Mouse (Mus musculus): ENCODE data around the gene Paxbp1.
"Not testable (repeated sequence)": the region's sequence is repeated elsewhere in the genome, so short reads cannot be mapped to it uniquely, and the experiment has no call there.

Paxbp1 gene

DNA sequence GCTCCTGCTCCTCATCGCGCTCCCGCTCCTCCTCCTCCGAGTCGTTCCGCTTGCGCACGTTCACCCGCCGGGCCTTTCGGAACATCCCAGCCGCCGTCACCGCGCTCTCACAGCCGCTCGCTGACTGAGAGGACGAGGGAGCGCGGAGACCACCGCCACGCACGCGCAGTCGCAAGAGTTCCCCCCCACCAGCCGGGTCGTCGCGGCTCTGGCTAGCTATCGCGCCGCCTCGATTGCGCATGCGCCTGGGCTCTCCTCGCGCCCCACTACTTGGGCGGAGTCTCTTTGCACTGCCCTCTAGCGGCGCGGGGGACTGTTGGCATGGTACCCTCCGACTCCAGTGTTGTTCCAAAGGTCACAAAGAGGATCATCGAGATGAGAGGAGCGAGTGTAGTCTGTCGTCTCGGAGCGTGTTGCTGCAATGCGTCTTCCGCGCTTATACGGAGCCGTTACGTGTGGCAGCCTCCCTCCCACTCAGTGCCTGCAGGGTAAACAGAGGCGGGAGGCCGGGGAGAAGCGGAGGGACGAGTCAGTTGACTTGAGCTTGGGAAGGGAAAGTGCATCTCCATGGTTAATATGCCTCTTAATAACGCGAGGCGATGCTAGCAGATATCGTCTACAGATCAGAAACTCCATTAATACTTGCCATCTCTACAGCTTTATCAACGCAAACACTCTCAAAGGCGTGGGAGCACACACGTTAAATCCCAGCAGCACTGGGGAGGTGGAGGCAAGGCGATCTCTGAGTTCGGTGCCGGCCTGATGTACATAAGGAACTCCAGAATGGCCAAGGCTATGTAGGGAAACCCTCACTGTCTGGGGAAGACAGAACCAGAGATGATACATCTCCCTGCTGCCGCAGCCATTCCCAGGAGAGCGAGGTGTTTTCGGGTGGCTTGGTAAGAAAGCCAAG, at the start of gene Paxbp1:
TSS of gene Paxbp1 (minus strand) at position 274 of the 913 bp plus-strand sequence.
- DNase-seq (ENCODE audit: low read depth, low spot score), result peak; percentile 98

- no peak for DNase-seq (ENCODE audit: low read depth, low spot score)
Observed at GRCm38 (mm10) chr16:91086642-91087306, 42.4 kb upstream of the Paxbp1 start.

DNA sequence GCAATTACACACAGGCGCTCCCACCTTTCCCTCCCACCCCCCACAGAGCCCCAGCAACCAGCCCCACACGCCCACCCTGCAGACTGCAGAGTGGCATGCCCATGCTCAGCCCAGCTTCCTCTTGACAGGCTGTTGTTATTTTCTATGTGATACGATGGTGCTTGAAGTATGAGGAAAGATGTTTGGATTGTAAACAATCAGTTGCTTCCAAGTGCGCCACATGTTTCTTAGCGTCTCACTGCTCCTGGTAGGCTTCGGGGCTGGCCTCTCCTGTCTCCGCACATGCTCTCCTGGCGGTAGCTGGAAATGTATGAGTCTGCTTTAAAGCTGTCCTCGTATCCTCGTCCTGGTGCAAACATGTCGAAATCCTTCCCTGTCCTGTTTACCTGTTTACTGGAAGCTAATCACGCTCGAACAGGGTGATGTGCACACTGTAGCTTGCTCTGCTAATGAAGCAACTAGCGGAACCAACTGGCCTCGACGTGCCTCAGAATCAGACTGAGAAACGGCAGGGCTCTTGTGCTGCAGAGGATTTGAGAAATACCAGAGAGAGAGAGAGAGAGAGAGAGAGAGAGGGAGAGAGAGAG, 41.0 kb upstream of the Paxbp1 start:
- no peak for DNase-seq (ENCODE audit: low read depth, low spot score)

- DNase-seq (ENCODE audit: low read depth, low spot score), result no peak
Observed at GRCm38 (mm10) chr16:91084307-91085238, 40.2 kb upstream of the Paxbp1 start.

- DNase-seq (ENCODE audit: low read depth, low spot score), result no peak
Observed at GRCm38 (mm10) chr16:91083002-91083646, 38.8 kb upstream of the Paxbp1 start.

- peak; percentile 80 for DNase-seq (ENCODE audit: low read depth, low spot score)
Observed at GRCm38 (mm10) chr16:91081508-91081907, 37.2 kb upstream of the Paxbp1 start.

- peak; percentile 64 for DNase-seq (ENCODE audit: low read depth, low spot score)
Observed at GRCm38 (mm10) chr16:91076180-91076579, 31.8 kb upstream of the Paxbp1 start.

GRCm38 (mm10) chr16:91075423-91075822, 31.1 kb upstream of the Paxbp1 start:
- DNase-seq (ENCODE audit: low read depth, low spot score), result not testable (repeated sequence)

DNA sequence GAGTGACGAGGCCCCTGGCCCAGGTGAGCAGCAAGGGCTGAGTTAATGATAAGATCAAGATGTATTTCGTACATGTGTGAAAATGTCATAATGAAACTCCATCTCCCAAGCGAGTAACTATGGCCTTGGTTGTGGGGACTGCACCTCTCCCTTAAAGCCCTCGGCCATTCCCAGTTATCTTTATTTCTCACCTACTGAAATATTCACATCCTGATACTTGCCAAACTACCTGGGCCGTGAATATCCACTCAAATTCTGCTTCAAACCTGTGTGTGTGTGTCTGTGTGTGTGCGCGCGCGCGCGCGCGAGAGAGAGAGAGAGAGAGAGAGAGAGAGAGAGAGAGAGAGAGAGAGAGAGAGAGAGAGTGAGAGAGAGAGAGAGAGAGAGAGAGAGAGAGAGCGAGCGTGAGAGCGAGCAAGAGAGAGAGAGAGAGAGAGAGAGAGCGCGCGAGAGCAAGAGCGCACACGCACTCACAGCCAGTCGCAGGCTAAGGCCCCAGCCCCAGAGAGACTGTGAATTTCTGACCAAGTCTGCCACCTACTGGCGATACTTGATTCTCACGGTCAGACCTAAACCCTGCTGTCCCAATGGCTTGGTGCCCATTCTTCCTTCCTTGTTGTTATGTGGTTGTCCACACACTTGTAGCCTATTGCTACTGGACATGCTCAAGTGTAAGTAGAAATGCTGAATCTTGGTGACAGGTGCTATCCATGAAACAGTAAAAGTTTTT, 29.0 kb upstream of the Paxbp1 start:
- DNase-seq (ENCODE audit: low read depth, low spot score), result peak; percentile 89

GRCm38 (mm10) chr16:91072256-91072655, 27.9 kb upstream of the Paxbp1 start:
- no peak for DNase-seq (ENCODE audit: low read depth, low spot score)

DNA sequence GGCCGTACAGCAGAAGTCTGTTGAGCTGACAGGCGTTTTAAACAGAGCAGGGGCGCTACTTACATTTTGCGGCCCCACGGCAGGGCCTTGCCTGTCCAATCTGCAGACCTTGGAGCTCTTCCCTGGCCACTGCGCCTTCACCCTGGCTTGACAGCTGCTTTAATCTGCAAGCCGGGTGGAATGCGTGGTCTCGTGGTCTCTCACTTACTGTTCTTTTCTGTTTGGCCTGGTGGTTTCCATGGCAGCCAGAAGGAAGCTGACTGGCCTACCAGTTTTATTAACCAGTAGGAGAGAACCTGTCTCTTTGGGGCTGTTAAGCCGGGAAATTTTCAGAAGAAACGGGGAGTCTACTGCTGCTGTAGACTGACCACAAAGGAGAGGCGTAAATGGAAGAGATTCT, 24.6 kb upstream of the Paxbp1 start:
- no peak for DNase-seq (ENCODE audit: low read depth, low spot score)

- DNase-seq (ENCODE audit: low read depth, low spot score), result no peak
Observed at GRCm38 (mm10) chr16:91067122-91067521, 22.8 kb upstream of the Paxbp1 start.

DNA sequence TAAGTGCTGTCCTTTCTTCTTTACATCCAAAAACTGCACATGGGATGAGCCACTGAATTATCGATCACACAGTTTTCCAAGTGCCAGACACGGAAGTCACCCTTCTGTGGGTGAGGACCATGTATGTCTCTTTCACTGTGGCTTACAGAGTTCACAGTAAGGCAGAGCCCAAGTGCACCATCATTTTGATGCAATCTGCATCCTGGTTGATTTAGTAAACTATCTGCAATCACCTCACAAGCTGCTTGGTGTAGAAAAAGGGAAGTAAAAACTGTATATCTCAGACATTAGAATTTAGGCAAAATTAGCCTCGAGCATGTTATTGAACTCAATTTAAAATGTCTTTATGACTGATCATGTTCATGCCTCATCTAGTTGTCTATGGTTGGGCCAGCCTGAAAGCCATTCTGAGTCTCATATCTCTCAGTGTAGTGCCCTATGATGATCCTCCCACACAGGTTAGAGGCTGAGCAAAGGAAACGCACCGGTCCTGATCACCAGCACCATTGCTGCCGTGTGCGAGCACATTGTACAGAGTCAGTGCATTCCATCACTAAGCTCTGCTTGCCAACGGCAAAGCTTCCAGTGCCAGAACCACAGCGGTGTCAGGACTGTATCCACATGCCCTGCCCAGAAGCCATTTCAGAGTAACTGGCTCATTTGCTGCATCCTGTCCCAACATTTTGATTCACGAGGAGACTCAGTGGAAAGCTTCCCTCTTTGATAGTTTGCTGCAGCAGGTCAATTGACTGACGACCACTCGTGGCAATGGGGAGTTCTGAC, 20.4 kb upstream of the Paxbp1 start:
- peak; percentile 40 for DNase-seq (ENCODE audit: low read depth, low spot score)

GRCm38 (mm10) chr16:91063786-91064185, 19.4 kb upstream of the Paxbp1 start:
- peak; percentile 82 for DNase-seq (ENCODE audit: low read depth, low spot score)

DNA sequence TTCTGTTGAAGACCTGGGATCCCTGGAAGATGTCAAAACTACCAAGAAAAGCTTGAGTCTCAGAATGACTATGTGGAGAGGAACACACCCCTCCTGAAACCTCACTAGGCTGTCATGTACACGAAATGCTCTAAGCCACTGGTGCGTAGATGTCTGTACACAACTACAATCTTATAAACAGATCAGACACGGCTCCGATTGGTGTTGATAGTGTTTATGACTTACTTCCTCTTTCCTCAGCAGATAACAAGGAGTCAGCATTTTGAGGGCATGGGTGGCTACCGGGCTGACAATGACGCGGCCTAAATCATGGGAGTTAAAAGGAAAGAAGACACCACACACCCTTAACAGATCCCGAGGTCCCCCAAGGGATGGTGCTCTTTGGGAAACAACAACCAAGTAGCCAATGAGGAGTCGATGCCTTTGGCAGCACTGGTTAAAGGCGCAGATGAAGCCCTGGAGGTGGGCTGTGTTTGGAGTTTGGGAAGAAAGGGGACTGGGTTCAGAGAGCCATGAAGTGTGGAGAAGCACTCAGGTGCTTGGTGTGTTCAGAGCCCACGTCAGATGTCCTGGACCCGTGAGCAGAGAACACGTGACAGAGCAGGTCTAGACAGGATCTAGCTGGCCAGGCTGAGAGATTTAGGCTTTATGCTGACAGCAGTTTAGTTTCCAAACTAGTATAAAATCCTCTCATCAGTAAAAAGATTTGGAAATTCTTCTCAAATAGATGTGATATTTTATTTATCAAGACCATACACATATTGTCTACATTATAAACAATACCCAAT, 17.4 kb upstream of the Paxbp1 start:
- DNase-seq (ENCODE audit: low read depth, low spot score), result peak; percentile 87

- peak; percentile 26 for DNase-seq (ENCODE audit: low read depth, low spot score)
Observed at GRCm38 (mm10) chr16:91057741-91058140, 13.4 kb upstream of the Paxbp1 start.

- DNase-seq (ENCODE audit: low read depth, low spot score), result peak; percentile 72
Observed at GRCm38 (mm10) chr16:91057261-91057660, 12.9 kb upstream of the Paxbp1 start.

DNA sequence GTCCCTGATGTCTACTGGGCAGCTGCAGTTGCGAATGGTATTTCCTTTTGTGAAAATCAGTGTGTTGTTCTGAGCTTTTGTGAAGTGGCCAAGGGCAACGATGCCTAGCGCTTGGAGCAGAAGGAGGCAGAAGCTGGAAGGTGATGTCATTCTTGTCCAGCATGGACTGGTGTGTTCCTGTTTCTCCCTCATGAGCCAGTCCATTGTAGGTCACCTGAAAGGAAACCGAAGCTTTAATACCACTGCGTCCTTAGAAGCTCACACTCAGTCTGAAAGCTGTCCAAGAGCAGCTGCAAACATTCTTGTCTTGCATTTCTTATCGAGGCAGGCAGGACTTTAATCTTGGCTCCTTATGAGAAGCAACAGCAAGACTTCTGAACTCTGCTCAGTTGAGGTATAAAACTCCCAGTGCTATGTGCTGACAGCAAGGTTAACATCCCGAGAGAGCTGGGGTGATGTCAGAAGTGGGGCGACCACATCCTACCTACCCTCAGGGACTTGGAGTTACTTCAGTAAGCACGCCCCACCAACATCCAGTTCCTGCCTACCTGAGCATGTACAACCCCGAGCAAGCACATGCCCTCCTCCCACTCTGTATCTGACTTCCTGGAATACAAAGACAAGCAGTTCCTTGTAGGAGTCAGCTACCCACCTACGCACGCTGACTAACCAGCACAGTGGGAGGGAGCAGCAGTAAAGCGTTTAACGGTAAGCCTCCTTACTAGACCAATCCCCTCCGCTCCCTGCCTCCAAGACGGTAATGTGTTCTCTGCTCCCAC, 11.9 kb upstream of the Paxbp1 start:
- DNase-seq (ENCODE audit: low read depth, low spot score), result peak; percentile 93

All from CD4-positive helper T cell, adult 2 months (primary cell).